Mouse (Mus musculus): ENCODE measurements around the gene Btk. TPM values are rescaled to one million over a fixed set of nuclear protein-coding genes. Genes with fewer than 3 reads are reported as not detected.

Btk gene
- polyA plus RNA-seq, 2 experiments = 1.8 to 2.3 TPM

GRCm38 (mm10) chrX:134580528-134581305 lies 2.7 kb downstream of the Btk start:
- H3K4me3 ChIP-seq (replicated peaks; ENCODE audit: low read length) = no peak overlapping the region
- no peaks in the 10 kb centered on the region for H3K9me3 ChIP-seq (ENCODE audit: control insufficient read depth, low read length)
- H3K9ac ChIP-seq (ENCODE audit: low read depth, low read length, severe bottlenecking) = no peak overlapping the region
- no peak for DNase-seq (ENCODE audit: low spot score)
- no peaks in the 10 kb centered on the region for H3K36me3 ChIP-seq (ENCODE audit: control insufficient read depth, insufficient read depth, low read length)
- H3K27me3 ChIP-seq (ENCODE audit: control insufficient read depth, insufficient read depth, low read length) = no peaks in the 10 kb centered on the region
- H3K4me2 ChIP-seq (replicated peaks; ENCODE audit: low read depth, low read length, severe bottlenecking) = no peak overlapping the region
- no peak overlapping the region for H3K27ac ChIP-seq (replicated peaks; ENCODE audit: low read depth, low read length)
- ATAC-seq (ENCODE audit: low FRiP score, low read depth) = no peak
- WGBS = 84% methylated on average over 14 of the region's 14 CpGs
- TF ChIP-seq POLR2A (IDR thresholded peaks at IDR 0.05; ENCODE audit: borderline replicate concordance, extremely low read depth, insufficient read depth, insufficient read length) = no peak
- no peaks in the 10 kb centered on the region for H3K4me1 ChIP-seq (ENCODE audit: control insufficient read depth, insufficient read depth, low read length)

GRCm38 (mm10) chrX:134577896-134578295 lies 5.5 kb downstream of the Btk start:
- Histone ChIP-seq H3K9ac (ENCODE audit: low read depth, low read length, severe bottlenecking) (no peak overlapping the region), H3K36me3 (ENCODE audit: control insufficient read depth, insufficient read depth, low read length) (no peaks in the 10 kb centered on the region), H3K4me2 (replicated peaks; ENCODE audit: low read depth, low read length, severe bottlenecking) (no peak overlapping the region), H3K4me3 (replicated peaks; ENCODE audit: low read length) (no peak overlapping the region), H3K27ac (replicated peaks; ENCODE audit: low read depth, low read length) (no peak overlapping the region), H3K9me3 (ENCODE audit: control insufficient read depth, low read length) (no peaks in the 10 kb centered on the region), H3K4me1 (ENCODE audit: control insufficient read depth, insufficient read depth, low read length) (no peaks in the 10 kb centered on the region), H3K27me3 (ENCODE audit: control insufficient read depth, insufficient read depth, low read length) (no peaks in the 10 kb centered on the region)
- no peak for TF ChIP-seq POLR2A (IDR thresholded peaks at IDR 0.05; ENCODE audit: borderline replicate concordance, extremely low read depth, insufficient read depth, insufficient read length)
- ATAC-seq (ENCODE audit: low FRiP score, low read depth) (no peak), DNase-seq (ENCODE audit: low spot score) (no peak)
- 86% methylated on average over 4 of the region's 4 CpGs for WGBS

- Histone ChIP-seq H3K36me3 (ENCODE audit: control insufficient read depth, insufficient read depth, low read length) (no peaks in the 10 kb centered on the region), H3K9ac (ENCODE audit: low read depth, low read length, severe bottlenecking) (no peak overlapping the region), H3K4me2 (replicated peaks; ENCODE audit: low read depth, low read length, severe bottlenecking) (no peak overlapping the region), H3K27me3 (ENCODE audit: control insufficient read depth, insufficient read depth, low read length) (no peaks in the 10 kb centered on the region), H3K27ac (replicated peaks; ENCODE audit: low read depth, low read length) (no peak overlapping the region), H3K9me3 (ENCODE audit: control insufficient read depth, low read length) (no peaks in the 10 kb centered on the region), H3K4me3 (replicated peaks; ENCODE audit: low read length) (no peak overlapping the region), H3K4me1 (ENCODE audit: control insufficient read depth, insufficient read depth, low read length) (no peaks in the 10 kb centered on the region)
- TF ChIP-seq POLR2A (IDR thresholded peaks at IDR 0.05; ENCODE audit: borderline replicate concordance, extremely low read depth, insufficient read depth, insufficient read length) = no peak
- 81% methylated on average over 8 of the region's 8 CpGs for WGBS
- ATAC-seq (ENCODE audit: low FRiP score, low read depth) = no peak
- DNase-seq (ENCODE audit: low spot score) = no peak
Measured at GRCm38 (mm10) chrX:134566536-134567222, 16.7 kb downstream of the Btk start.

GRCm38 (mm10) chrX:134564326-134564725 lies 19.0 kb downstream of the Btk start:
- H3K4me1 ChIP-seq (ENCODE audit: control insufficient read depth, insufficient read depth, low read length) = no peaks in the 10 kb centered on the region
- no peaks in the 10 kb centered on the region for H3K36me3 ChIP-seq (ENCODE audit: control insufficient read depth, insufficient read depth, low read length)
- WGBS = 90% methylated on average over 4 of the region's 4 CpGs
- H3K9me3 ChIP-seq (ENCODE audit: control insufficient read depth, low read length) = no peaks in the 10 kb centered on the region
- no peak overlapping the region for H3K4me2 ChIP-seq (replicated peaks; ENCODE audit: low read depth, low read length, severe bottlenecking)
- no peak for TF ChIP-seq POLR2A (IDR thresholded peaks at IDR 0.05; ENCODE audit: borderline replicate concordance, extremely low read depth, insufficient read depth, insufficient read length)
- no peak for DNase-seq (ENCODE audit: low spot score)
- no peak overlapping the region for H3K9ac ChIP-seq (ENCODE audit: low read depth, low read length, severe bottlenecking)
- H3K27me3 ChIP-seq (ENCODE audit: control insufficient read depth, insufficient read depth, low read length) = no peaks in the 10 kb centered on the region
- no peak overlapping the region for H3K27ac ChIP-seq (replicated peaks; ENCODE audit: low read depth, low read length)
- H3K4me3 ChIP-seq (replicated peaks; ENCODE audit: low read length) = no peak overlapping the region
- no peak for ATAC-seq (ENCODE audit: low FRiP score, low read depth)

DNA sequence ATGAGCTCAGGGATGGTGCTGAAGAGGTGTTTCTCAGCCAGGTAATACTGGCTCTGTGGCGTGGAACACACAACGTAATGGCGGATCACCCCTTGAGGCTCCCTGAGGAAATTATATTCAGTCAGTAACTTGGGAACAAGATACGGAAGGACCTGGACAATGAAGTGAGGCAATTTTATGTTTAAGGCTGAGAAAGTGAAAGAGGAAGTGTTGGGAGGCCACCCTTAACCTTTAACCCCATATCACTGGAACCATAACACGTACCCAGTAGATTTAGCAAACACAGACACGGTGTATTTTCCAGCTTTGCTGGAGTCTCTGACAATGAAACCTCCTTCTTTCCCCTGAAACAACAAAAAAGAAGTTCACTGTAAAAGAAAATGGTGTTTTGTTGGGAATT lies 28.9 kb downstream of the Btk start:
- Histone ChIP-seq H3K9me3 (ENCODE audit: control insufficient read depth, low read length) (no peaks in the 10 kb centered on the region), H3K4me1 (ENCODE audit: control insufficient read depth, insufficient read depth, low read length) (no peaks in the 10 kb centered on the region), H3K27ac (replicated peaks; ENCODE audit: low read depth, low read length) (no peak overlapping the region), H3K9ac (ENCODE audit: low read depth, low read length, severe bottlenecking) (no peak overlapping the region), H3K27me3 (ENCODE audit: control insufficient read depth, insufficient read depth, low read length) (no peaks in the 10 kb centered on the region), H3K4me2 (replicated peaks; ENCODE audit: low read depth, low read length, severe bottlenecking) (no peak overlapping the region), H3K36me3 (ENCODE audit: control insufficient read depth, insufficient read depth, low read length) (no peaks in the 10 kb centered on the region), H3K4me3 (replicated peaks; ENCODE audit: low read length) (no peak overlapping the region)
- DNase-seq (ENCODE audit: low spot score) (no peak), ATAC-seq (ENCODE audit: low FRiP score, low read depth) (no peak)
- no peak for TF ChIP-seq POLR2A (IDR thresholded peaks at IDR 0.05; ENCODE audit: borderline replicate concordance, extremely low read depth, insufficient read depth, insufficient read length)
- WGBS = 77% methylated on average over 6 of the region's 6 CpGs

Measured in limb, embryonic 14.5 days (tissue).